Mouse (Mus musculus) embryonic facial prominence, embryonic 12.5 days (tissue): ENCODE results near the gene Rps11. TPM values are rescaled to one million over a fixed set of nuclear protein-coding genes. Genes with fewer than 3 reads are reported as not detected.
"Not testable (repeated sequence)": the region's sequence is repeated elsewhere in the genome, so short reads cannot be mapped to it uniquely, and the experiment has no call there.

ENCODE experiments used
- ATAC-seq: fragments of 200-750 bp; cut with Nextera tagmentation; 2 replicates; pipeline ENCODE4 v1.8.0; 2017; ENCODE audit not compliant: insufficient number of reproducible peaks, insufficient read depth, low FRiP score, low TSS enrichment
- H3K27ac ChIP-seq: fragments of 300-500 bp; sonication (generic); 2 replicates; pipeline ENCODE4 v1.5.1; 2016; ENCODE audit warnings: mild to moderate bottlenecking
- H3K27me3 ChIP-seq: fragments of 300-500 bp; sonication (generic); 2 replicates; pipeline ENCODE4 v1.6.1; 2016; ENCODE audit warnings: mild to moderate bottlenecking, moderate library complexity
- H3K36me3 ChIP-seq: fragments of 300-500 bp; sonication (generic); 2 replicates; pipeline ENCODE4 v1.6.1; 2016; ENCODE audit warnings: mild to moderate bottlenecking
- H3K4me1 ChIP-seq: fragments of 300-500 bp; sonication (generic); 2 replicates; pipeline ENCODE4 v1.6.1; 2016
- H3K4me2 ChIP-seq: fragments of 300-500 bp; sonication (generic); replicated peaks from 2 replicates; pipeline ENCODE4 v1.6.1; 2016; ENCODE audit warnings: mild to moderate bottlenecking, moderate library complexity
- H3K4me3 ChIP-seq: fragments of 300-500 bp; sonication (generic); 2 replicates; pipeline ENCODE4 v1.5.1; 2016; ENCODE audit warnings: mild to moderate bottlenecking
- H3K9ac ChIP-seq: fragments of 300-500 bp; sonication (generic); 2 replicates; pipeline ENCODE4 v1.6.1; 2016; ENCODE audit warnings: mild to moderate bottlenecking, moderate library complexity
- H3K9me3 ChIP-seq: fragments of 300-500 bp; sonication (generic); 2 replicates; pipeline ENCODE4 v1.6.1; 2016; ENCODE audit warnings: mild to moderate bottlenecking, moderate library complexity
- WGBS: fragments of 180-500 bp; shearing (Covaris S2); methylation state at CpG from one replicate; pipeline ENCODE4 v1.1.7; 2016; 5-methylcytosine and 5-hydroxymethylcytosine counted together
- polyA plus RNA-seq: library from polyadenylated mRNA; unstranded; fragments of >200 nt; fragmentation: Nextera tagmentation; extraction: Ambion mirVana; gene quantifications from 2 replicates; pipeline ENCODE4 v1.2.1, GENCODE M21; 2016

The Rps11 gene
- polyA plus RNA-seq, 1 experiment from 2014 or later = 1,448 TPM

DNA sequence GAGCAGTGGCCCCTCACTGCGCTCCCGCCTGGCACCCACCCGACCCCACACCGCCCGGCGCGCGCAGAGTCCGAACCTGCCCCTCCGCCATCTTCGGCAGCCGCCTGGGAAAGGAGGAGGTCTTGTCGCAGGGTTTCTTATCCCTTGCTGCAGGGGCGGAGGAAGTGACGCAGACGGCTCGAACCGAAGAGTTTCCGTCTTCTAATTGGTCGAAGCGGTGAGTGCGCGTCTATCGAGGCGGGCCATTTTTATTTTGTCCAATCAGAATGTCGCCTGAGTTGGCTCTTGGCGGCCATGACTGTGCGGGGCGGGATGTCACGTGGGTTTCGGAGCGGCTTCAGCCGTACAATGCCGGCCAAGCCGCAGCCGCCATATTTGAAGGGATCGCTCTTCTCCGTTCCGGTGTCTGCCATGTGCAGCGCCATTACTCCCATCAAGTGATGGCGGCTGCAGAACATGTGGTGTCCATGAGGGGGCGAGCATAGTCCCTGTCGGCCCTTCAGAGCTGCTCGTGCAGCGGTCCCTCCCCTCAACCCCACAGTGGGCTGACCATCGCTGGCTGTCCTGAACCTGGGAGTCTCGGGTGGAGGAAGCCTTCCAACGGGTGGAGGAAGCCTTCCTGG is 4.5 kb upstream of the Rps11 start, which contains the start of gene Rpl13a:
Gene Rpl13a (minus strand): TSS at position 138 of the 623 bp plus-strand sequence.
- Histone ChIP-seq H3K4me1 (peaks cover 26% of the 10 kb centered on the region), H3K4me2 (peak within 1 kb of the TSS; percentile 87), H3K9ac (peak within 1 kb of the TSS; percentile 99), H3K27me3 (no peaks in the 10 kb centered on the region), H3K9me3 (no peaks in the 10 kb centered on the region), H3K27ac (peak within 1 kb of the TSS; percentile 94), H3K36me3 (peaks cover 24% of the 10 kb centered on the region), H3K4me3 (peak within 1 kb of the TSS; percentile 91)
- peak; percentile 93 for ATAC-seq
- WGBS = under 1% methylated on average over 48 of the region's 48 CpGs

DNA sequence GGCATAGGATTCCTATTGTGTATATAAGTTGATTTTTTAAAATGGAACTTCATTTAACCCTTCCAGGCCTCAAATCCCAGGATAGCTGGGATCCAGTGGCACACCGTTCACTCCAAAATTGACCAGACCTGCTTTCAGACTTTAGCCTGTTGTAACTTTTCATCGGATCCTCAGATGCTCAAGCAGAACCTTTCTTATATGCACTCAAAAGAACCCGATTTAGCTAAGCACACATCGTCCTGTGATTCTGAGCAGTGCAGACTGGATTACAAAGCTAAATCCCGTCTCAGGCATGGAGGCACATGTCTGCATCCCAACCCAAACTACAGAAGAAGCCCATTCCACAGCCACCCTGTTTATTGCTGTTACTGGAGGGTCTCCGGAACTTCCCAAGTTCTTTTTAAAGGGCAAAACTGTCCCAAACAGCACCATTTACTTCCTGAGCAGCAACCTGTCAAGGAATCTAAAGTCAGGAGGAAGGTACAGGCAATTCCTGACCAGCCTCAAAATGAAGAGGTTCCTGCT is 3.5 kb upstream of the Rps11 start:
- peak overlapping the region; percentile 99 for H3K9ac ChIP-seq
- under 1% methylated on average over 6 of the region's 6 CpGs for WGBS
- H3K4me1 ChIP-seq = peaks cover 31% of the 10 kb centered on the region
- H3K36me3 ChIP-seq = peaks cover 29% of the 10 kb centered on the region
- no peak for ATAC-seq
- peak overlapping the region; percentile 87 for H3K4me2 ChIP-seq
- H3K27me3 ChIP-seq = no peaks in the 10 kb centered on the region
- H3K9me3 ChIP-seq = no peaks in the 10 kb centered on the region
- H3K27ac ChIP-seq = peak overlapping the region; percentile 94
- peak overlapping the region; percentile 91 for H3K4me3 ChIP-seq

DNA sequence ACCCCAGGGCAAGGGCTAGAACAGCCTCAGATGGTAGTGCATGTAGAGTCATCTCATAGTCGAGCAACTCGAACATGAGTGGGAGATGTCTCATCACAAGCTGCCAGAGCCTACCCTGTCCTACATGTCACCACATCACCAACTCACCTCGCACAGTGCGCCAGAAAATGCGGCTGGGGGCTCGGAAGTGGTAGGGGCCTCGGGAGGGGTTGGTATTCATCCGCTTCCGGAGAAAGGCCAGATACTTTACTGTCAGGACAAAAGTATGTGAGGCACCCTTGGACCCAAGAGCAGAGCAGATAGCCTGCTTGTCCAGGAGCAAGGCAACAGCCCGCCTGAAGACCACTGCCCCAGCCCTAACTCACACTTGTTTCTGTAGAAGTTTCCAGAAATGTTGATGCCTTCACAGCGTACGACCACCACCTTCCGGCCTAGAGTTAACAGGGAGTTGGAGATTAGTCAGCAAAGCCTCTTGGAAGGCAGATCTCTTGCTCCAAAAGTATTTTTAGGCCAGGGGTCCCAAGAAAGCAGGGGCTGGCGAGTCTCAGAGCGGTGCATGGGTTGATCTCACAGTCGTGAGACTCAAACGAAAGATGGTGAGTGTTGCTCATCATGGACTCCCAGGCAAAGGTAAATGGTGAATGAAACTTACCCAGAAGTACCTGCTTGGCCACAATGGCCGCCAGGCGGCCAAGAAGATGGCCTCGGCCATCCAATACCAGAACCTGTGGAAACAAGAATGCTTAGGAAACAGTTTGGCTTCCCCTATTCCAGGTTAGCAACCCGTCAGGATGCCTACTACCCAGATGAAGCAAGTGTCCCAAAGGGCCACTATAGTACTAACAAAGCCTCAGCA is 2.8 kb upstream of the Rps11 start:
- no peaks in the 10 kb centered on the region for H3K9me3 ChIP-seq
- peaks cover 36% of the 10 kb centered on the region for H3K4me1 ChIP-seq
- no peak for ATAC-seq
- H3K36me3 ChIP-seq = peaks cover 36% of the 10 kb centered on the region
- 41% methylated on average over 21 of the region's 21 CpGs for WGBS
- H3K9ac ChIP-seq = peak overlapping the region; percentile 99
- peak overlapping the region; percentile 87 for H3K4me2 ChIP-seq
- no peaks in the 10 kb centered on the region for H3K27me3 ChIP-seq
- peak overlapping the region; percentile 94 for H3K27ac ChIP-seq
- H3K4me3 ChIP-seq = peak overlapping the region; percentile 91

DNA sequence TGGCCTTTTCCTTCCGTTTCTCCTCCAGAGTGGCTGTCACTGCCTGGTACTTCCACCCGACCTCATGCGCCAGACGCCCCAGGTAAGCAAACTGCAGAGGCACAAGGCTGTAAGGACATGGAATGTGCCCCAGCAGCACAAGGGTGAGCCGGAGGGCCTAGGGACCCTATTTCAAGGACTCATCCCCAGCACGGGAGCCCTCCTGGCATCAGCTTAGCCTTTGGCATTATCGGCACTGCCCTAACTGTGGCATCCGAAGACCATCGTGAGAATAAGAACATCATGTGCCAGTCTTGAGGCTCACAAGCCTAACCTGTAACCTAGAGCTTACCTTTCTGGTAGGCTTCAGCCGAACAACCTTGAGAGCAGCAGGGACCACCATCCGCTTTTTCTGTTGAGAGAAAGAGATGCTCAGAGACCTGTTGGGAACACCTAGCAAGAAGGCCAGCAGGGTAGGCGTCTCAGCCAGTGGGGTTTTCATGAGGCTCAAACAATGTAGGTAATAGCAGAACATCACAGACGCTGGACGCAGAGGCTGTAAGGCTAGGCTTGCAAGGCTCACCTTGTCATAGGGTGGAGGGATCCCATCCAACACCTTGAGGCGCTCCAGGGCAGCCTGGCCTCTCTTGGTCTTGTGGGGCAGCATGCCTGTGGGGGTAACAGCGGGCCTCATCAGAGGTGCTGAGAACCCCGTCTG is 2.1 kb upstream of the Rps11 start:
- H3K27me3 ChIP-seq = no peaks in the 10 kb centered on the region
- peaks cover 43% of the 10 kb centered on the region for H3K36me3 ChIP-seq
- H3K4me3 ChIP-seq = peak overlapping the region; percentile 91
- WGBS = 74% methylated on average over 17 of the region's 17 CpGs
- no peaks in the 10 kb centered on the region for H3K9me3 ChIP-seq
- H3K4me2 ChIP-seq = peak overlapping the region; percentile 87
- H3K27ac ChIP-seq = peak overlapping the region; percentile 94
- H3K4me1 ChIP-seq = peaks cover 43% of the 10 kb centered on the region
- ATAC-seq = no peak
- H3K9ac ChIP-seq = peak overlapping the region; percentile 99

DNA sequence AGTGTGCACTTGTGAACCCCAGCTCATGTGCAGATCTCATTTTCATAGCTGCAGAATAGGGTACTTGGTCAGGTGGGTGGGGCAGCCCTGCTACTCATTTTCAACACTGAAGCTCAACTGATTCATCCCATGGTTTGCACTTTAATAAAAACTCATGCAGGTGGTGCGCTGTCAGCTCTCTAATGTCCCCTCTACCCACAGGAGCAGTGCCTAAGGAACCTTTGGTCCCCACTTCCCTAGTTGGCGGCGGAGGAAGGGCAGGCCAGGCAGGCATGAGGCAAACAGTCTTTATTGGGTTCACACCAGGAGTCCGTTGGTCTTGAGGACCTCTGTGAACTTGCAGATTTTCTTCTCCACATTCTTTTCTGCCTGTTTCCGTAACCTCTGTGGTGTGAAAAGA is 1.4 kb upstream of the Rps11 start:
- 57% methylated on average over 5 of the region's 5 CpGs for WGBS
- H3K4me1 ChIP-seq = peaks cover 43% of the 10 kb centered on the region

DNA sequence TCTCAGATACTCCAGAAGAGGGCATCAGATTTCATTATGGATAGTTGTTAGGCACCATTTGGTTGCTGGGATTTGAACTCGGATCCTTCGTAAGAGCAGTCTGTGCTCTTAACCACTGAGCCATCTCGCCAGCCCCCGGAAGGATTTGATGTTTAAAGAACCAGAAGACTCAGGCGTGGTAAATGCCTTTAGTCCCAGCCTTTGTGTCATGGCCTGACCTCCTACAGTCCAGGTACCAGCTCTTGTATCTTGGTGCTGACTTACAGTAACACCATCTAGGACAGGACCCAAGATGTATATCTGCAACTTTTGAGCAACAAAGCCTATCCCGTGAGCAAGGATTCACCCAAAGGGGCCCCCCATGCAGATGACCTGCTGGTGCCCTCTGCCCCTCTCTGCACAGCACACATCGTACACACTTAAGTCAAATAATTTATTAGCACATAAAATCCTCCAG is 933 bp upstream of the Rps11 start:
- 18% methylated on average over 7 of the region's 7 CpGs for WGBS
- Histone ChIP-seq H3K4me3 (peak overlapping the region; percentile 95; the same call in 1 of the 2 replicates), H3K4me1 (peaks cover 43% of the 10 kb centered on the region)

More for the DNA sequence above, 1.4 kb upstream of the Rps11 start:
- H3K27ac ChIP-seq = peak overlapping the region; percentile 94
- H3K36me3 ChIP-seq = peaks cover 50% of the 10 kb centered on the region
- ATAC-seq, H3K9me3 ChIP-seq, H3K27me3 ChIP-seq, H3K9ac ChIP-seq: not testable (repeated sequence)
- H3K4me3 ChIP-seq = 0 out of 2 replicates have a peak overlapping the region, but pooled peaks have one; percentile 95
- 0 out of 2 replicates have a peak overlapping the region, but pooled peaks have one; percentile 6 for H3K4me2 ChIP-seq

DNA sequence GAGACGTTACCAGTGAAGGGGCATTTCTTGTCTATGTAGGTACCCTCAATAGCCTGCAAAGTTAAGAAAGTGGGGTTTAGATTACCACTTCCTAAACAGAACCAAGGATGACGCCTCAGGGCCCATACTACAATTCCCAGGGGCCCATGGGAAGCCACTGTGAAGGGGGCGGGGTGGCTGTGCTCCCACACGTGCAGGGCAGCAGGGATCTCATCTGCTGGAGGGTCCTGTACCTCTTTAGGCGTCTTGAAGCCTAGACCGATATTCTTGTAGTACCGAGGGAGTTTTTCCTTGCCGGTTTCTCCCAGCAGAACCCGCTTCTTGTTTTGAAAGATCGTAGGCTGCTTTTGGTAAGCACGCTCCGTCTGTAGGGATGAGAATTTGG is 1.1 kb downstream of the Rps11 start:
- Histone ChIP-seq H3K4me3 (peak overlapping the region; percentile 95), H3K4me1 (peaks cover 36% of the 10 kb centered on the region), H3K9me3 (no peaks in the 10 kb centered on the region), H3K9ac (peak overlapping the region; percentile 97), H3K36me3 (peaks cover 69% of the 10 kb centered on the region), H3K27ac (peak overlapping the region; percentile 82), H3K27me3 (no peaks in the 10 kb centered on the region), H3K4me2 (peak overlapping the region; percentile 62)
- ATAC-seq = no peak
- WGBS = 22% methylated on average over 12 of the region's 12 CpGs

More for the DNA sequence above, 933 bp upstream of the Rps11 start:
- Histone ChIP-seq H3K27me3 (no peaks in the 10 kb centered on the region), H3K4me2 (peak overlapping the region; percentile 47), H3K9me3 (no peaks in the 10 kb centered on the region), H3K36me3 (peaks cover 55% of the 10 kb centered on the region), H3K9ac (no peak overlapping the region), H3K27ac (peak overlapping the region; percentile 94)
- ATAC-seq = no peak

DNA sequence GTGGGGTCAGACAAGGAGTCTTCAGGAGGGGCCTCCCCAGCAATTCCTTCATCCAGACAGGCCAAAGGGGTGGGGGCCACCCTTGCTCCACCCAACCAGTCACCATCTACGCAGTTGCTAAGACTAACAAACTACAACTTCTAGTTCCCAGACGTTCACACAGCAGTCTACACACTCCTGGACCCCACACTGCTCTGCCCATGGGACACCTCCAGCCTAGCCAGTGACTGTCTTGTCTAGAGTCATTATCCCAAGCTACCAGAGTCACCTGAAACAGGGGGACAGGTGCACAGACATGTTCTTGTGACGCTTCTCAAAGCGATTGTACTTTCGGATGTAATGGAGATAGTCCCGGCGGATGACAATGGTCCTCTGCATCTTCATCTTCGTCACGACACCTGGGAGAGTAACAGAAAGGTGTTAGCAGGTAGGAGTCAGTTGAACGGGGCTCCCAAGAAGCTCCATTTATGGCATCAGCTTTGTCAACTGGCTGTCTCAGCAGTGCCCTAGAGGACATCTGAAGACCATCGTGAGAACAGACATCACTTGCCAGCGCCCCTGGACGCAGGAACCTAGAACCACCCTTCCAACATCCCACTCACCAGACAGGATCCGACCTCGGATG is 1.6 kb downstream of the Rps11 start:
- Histone ChIP-seq H3K9ac (peak overlapping the region; percentile 97), H3K27ac (peak overlapping the region; percentile 82; the same call in 1 of the 2 replicates), H3K36me3 (peaks cover 69% of the 10 kb centered on the region), H3K4me1 (peaks cover 36% of the 10 kb centered on the region), H3K9me3 (no peaks in the 10 kb centered on the region), H3K4me3 (peak overlapping the region; percentile 95), H3K4me2 (peak overlapping the region; percentile 62), H3K27me3 (no peaks in the 10 kb centered on the region)
- ATAC-seq = no peak
- WGBS = 84% methylated on average over 15 of the region's 15 CpGs

DNA sequence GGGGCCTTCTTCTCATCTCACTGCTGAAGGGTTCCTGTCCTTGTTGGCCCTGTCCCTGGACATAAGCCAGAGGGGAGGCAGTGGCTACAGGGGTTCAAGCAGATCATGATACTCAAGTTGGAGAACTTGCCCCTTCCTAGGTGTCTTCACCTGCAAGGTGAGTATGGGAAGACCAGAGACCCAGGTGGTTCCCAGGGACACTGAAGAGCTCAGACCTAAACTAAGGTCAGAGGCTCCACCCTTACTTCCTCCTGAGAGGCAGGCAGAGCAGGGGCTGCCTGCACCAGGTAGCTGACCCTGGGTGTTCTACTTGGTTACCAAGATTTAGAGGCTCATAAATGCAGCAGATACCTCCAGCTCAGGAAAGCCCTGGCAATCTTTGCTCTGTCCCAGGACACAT is 2.3 kb downstream of the Rps11 start:
- no peaks in the 10 kb centered on the region for H3K27me3 ChIP-seq
- H3K9me3 ChIP-seq = no peaks in the 10 kb centered on the region
- H3K4me1 ChIP-seq = peaks cover 31% of the 10 kb centered on the region
- H3K4me2 ChIP-seq = no peak overlapping the region
- H3K9ac ChIP-seq = no peak overlapping the region
- ATAC-seq = no peak
- H3K27ac ChIP-seq = peak overlapping the region; percentile 50; the same call in 1 of the 2 replicates
- H3K36me3 ChIP-seq = peaks cover 64% of the 10 kb centered on the region
- H3K4me3 ChIP-seq = no peak overlapping the region

DNA sequence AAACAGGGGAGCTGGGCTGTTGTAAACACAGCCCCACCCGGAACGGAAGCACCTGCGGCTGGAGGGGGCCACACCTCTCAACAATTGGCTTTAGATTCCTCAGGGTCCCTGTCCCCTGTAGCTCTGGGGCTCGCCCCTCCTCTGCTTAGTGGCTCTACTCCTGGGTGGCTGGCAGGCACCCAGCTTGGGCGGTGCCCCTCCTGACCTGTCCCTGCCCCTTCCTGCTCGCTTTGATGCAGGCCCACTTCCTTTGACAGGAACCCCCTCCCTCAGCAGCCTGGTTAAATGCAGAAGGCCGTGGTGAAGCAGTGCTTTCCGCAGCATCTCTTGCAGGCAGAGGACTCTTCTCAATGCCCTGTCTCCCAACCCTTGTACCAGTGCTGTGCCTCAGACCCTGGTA is 2.8 kb downstream of the Rps11 start:
- Histone ChIP-seq H3K4me2 (no peak overlapping the region), H3K27me3 (no peaks in the 10 kb centered on the region), H3K9ac (0 out of 2 replicates have a peak overlapping the region, but pooled peaks have one; percentile 1), H3K27ac (peak overlapping the region; percentile 50; the same call in 1 of the 2 replicates), H3K36me3 (peaks cover 58% of the 10 kb centered on the region), H3K4me1 (peaks cover 26% of the 10 kb centered on the region), H3K4me3 (no peak overlapping the region), H3K9me3 (no peaks in the 10 kb centered on the region)
- no peak for ATAC-seq
- 76% methylated on average over 8 of the region's 8 CpGs for WGBS
